Comparison of ENCODE assay signal across 7 mouse cellular contexts in the genomic region with DNA sequence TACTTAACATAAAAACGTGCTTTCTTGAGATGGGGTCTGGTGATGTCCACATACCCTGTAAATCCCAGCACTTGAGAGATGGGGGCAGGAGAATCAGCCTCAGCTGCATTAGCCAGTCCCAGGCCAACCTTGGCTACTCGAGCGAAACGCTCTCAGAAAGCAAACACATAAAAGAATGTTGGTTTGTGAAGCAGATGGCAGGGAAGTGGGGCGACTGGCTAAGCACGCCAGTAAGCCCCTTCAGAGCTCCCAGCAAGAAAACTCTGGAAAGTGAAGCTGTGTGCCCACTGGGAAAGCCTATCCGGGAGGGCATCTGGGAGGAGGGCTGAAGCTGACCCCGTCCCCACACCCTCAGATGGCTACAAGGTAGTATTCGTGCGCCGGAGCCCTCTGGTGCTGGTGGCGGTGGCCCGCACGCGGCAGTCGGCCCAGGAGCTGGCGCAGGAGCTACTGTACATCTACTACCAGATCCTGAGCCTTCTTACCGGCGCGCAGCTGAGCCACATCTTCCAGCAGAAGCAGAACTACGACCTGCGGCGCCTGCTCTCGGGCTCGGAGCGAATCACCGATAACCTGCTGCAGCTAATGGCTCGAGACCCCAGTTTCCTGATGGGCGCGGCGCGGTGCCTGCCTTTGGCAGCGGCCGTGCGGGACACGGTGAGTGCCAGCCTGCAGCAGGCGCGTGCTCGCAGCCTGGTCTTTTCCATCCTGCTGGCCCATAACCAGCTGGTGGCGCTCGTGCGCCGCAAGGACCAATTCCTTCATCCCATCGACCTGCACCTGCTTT. TPM values are rescaled to one million over a fixed set of nuclear protein-coding genes. Genes with fewer than 3 reads are reported as not detected.
DNase-seq lines count a peak whose midpoint lies in the region; ATAC-seq lines count a peak whose summit lies in the region.

No protein-coding gene starts in this region.

- H3K27ac ChIP-seq in forebrain, embryonic 11.5 days (ENCODE audit: low read depth, low read length), result no peak overlapping the region
- H3K27ac ChIP-seq in intestine, embryonic 14.5 days (ENCODE audit: low read depth), result no peak overlapping the region

- H3K4me1 ChIP-seq in forebrain, embryonic 11.5 days (replicated peaks; ENCODE audit: control insufficient read depth, insufficient read depth, low read length), result peaks cover 4% of the 10 kb centered on the region; the same call in 1 of the 2 replicates
- H3K4me1 ChIP-seq in intestine, embryonic 14.5 days (replicated peaks; ENCODE audit: control insufficient read depth, insufficient read depth, low read length), result peaks cover 6% of the 10 kb centered on the region

- H3K4me3 ChIP-seq in forebrain, embryonic 11.5 days (ENCODE audit: low read depth, low read length), result peak overlapping the region; percentile 29
- H3K4me3 ChIP-seq in intestine, embryonic 14.5 days (ENCODE audit: low read depth, low read length), result peak overlapping the region; percentile 27

- H3K27me3 ChIP-seq in forebrain, embryonic 11.5 days (ENCODE audit: control insufficient read depth, insufficient read depth, low read length), result peaks cover 18% of the 10 kb centered on the region
- H3K27me3 ChIP-seq in intestine, embryonic 14.5 days (replicated peaks; ENCODE audit: control insufficient read depth, insufficient read depth, low read length), result peaks cover 16% of the 10 kb centered on the region

- no peaks in the 10 kb centered on the region for H3K36me3 ChIP-seq in forebrain, embryonic 11.5 days (ENCODE audit: control insufficient read depth, insufficient read depth, low read length)
- H3K36me3 ChIP-seq in intestine, embryonic 14.5 days (ENCODE audit: control insufficient read depth, insufficient read depth, low read length), result peaks cover 17% of the 10 kb centered on the region

- peak; percentile 15 for DNase-seq in T-cell, adult 2 months (ENCODE audit: low spot score)
- DNase-seq in c-Kit-positive CD71-positive TER-119-negative erythroid progenitor cells, embryonic 14.5 days (ENCODE audit: low read depth), result peak; percentile 55
- DNase-seq in forebrain, embryonic 11.5 days (ENCODE audit: low spot score), result peak; percentile 90
- DNase-seq in intestine, embryonic 14.5 days (ENCODE audit: low spot score), result peak; percentile 91
- DNase-seq in left cerebral cortex, postnatal 10 days (ENCODE audit: extremely low spot score in 1 of 2, low spot score in 2 of 2), result peak; percentile 78 to 84
- peak; percentile 89 for DNase-seq in right cerebral cortex, postnatal 4 days

- 3% methylated on average over 44 of the region's 44 CpGs for WGBS in forebrain, embryonic 11.5 days
- WGBS in intestine, embryonic 14.5 days, result 11% methylated on average over 44 of the region's 44 CpGs

- intact Hi-C loops in left cerebral cortex, postnatal 10 days (cut with DNase I), result loop anchor here (1.0 to 5.0 kb wide), 3 partner anchors 61 to 166 kb away; partner anchors contain the start of gene Gmppb

- peak overlapping the region; percentile 69 for H3K4me2 ChIP-seq in forebrain, embryonic 11.5 days (ENCODE audit: low read depth, low read length, severe bottlenecking)
- H3K4me2 ChIP-seq in intestine, embryonic 14.5 days (ENCODE audit: low read length), result peak overlapping the region; percentile 55

- H3K9me3 ChIP-seq in forebrain, embryonic 11.5 days (ENCODE audit: control insufficient read depth, low read length), result no peaks in the 10 kb centered on the region
- H3K9me3 ChIP-seq in intestine, embryonic 14.5 days (ENCODE audit: control insufficient read depth, low read length), result no peaks in the 10 kb centered on the region

- peak; percentile 59 for ATAC-seq in forebrain, embryonic 11.5 days (replicated peaks; ENCODE audit: low FRiP score)
- ATAC-seq in intestine, embryonic 14.5 days (replicated peaks; ENCODE audit: low FRiP score, low TSS enrichment, low read depth), result peak; percentile 77
- ATAC-seq in megakaryocyte progenitor cell, adult 5-6 weeks (replicated peaks; ENCODE audit: poor library complexity), result peak; percentile 78

- H3K9ac ChIP-seq in forebrain, embryonic 11.5 days (ENCODE audit: low read length), result peak overlapping the region; percentile 57
- peak overlapping the region; percentile 22; the same call in 1 of the 2 replicates for H3K9ac ChIP-seq in intestine, embryonic 14.5 days (ENCODE audit: low read length)

RNA-seq across cellular contexts. Expression of gene Mst1r, which starts 5.6 kb away (rescaled TPM):
- polyA plus RNA-seq in forebrain, embryonic 11.5 days (2014; fragmentation: Nextera tagmentation; extraction: Ambion mirVana), result 0.36 and 0.43 TPM in 2 replicates
- 3.9 and 4.1 TPM in 2 replicates for polyA plus RNA-seq in intestine, embryonic 14.5 days (2014; fragmentation: Nextera tagmentation; extraction: Ambion mirVana)
- total RNA-seq in left cerebral cortex, postnatal 10 days (2021), result 1 to 10 TPM; 1.8 to 2.4 TPM
- total RNA-seq in megakaryocyte progenitor cell, adult 5-6 weeks (2015), result 0.22 TPM in 1 of 2 replicates, not detected in the other
- 0.07 TPM in 1 of 2 replicates, not detected in the other for total RNA-seq in megakaryocyte progenitor cell, adult 5-6 weeks (2017)

RNA-seq across cellular contexts. Expression of gene Mon1a, which starts 13.1 kb away (rescaled TPM):
- polyA plus RNA-seq in forebrain, embryonic 11.5 days (2014; fragmentation: Nextera tagmentation; extraction: Ambion mirVana), result 14.7 and 14.9 TPM in 2 replicates
- polyA plus RNA-seq in intestine, embryonic 14.5 days (2014; fragmentation: Nextera tagmentation; extraction: Ambion mirVana), result 17.2 and 21.7 TPM in 2 replicates
- total RNA-seq in left cerebral cortex, postnatal 10 days (2021), result 10 to 100 TPM; 14.0 to 15.0 TPM
- total RNA-seq in megakaryocyte progenitor cell, adult 5-6 weeks (2015), result 5.3 and 5.9 TPM in 2 replicates
- 16.6 and 18.4 TPM in 2 replicates for total RNA-seq in megakaryocyte progenitor cell, adult 5-6 weeks (2017)

RNA-seq across cellular contexts. Expression of gene Actl11, which starts 27.2 kb away (rescaled TPM):
- polyA plus RNA-seq in forebrain, embryonic 11.5 days (2014; fragmentation: Nextera tagmentation; extraction: Ambion mirVana), result not detected in 2 replicates
- polyA plus RNA-seq in intestine, embryonic 14.5 days (2014; fragmentation: Nextera tagmentation; extraction: Ambion mirVana), result not detected in 2 replicates
- total RNA-seq in left cerebral cortex, postnatal 10 days (2021), result not detected
- total RNA-seq in megakaryocyte progenitor cell, adult 5-6 weeks (2015), result 0.05 TPM in 1 of 2 replicates, not detected in the other
- total RNA-seq in megakaryocyte progenitor cell, adult 5-6 weeks (2017), result not detected in 2 replicates

RNA-seq across cellular contexts. Expression of gene Rbm6, which starts 28.0 kb away (rescaled TPM):
- polyA plus RNA-seq in forebrain, embryonic 11.5 days (2014; fragmentation: Nextera tagmentation; extraction: Ambion mirVana), result 112 and 119 TPM in 2 replicates
- 64.2 and 74.5 TPM in 2 replicates for polyA plus RNA-seq in intestine, embryonic 14.5 days (2014; fragmentation: Nextera tagmentation; extraction: Ambion mirVana)
- total RNA-seq in left cerebral cortex, postnatal 10 days (2021), result 10 to 100 TPM; 57.0 to 60.5 TPM
- total RNA-seq in megakaryocyte progenitor cell, adult 5-6 weeks (2015), result 74.5 and 80.7 TPM in 2 replicates
- 131 and 179 TPM in 2 replicates for total RNA-seq in megakaryocyte progenitor cell, adult 5-6 weeks (2017)

RNA-seq across cellular contexts. Expression of gene Camkv, which starts 34.4 kb away (rescaled TPM):
- 7.4 and 8.0 TPM in 2 replicates for polyA plus RNA-seq in forebrain, embryonic 11.5 days (2014; fragmentation: Nextera tagmentation; extraction: Ambion mirVana)
- polyA plus RNA-seq in intestine, embryonic 14.5 days (2014; fragmentation: Nextera tagmentation; extraction: Ambion mirVana), result 1.7 and 1.9 TPM in 2 replicates
- total RNA-seq in left cerebral cortex, postnatal 10 days (2021), result 100 to 1,000 TPM; 434 to 435 TPM
- total RNA-seq in megakaryocyte progenitor cell, adult 5-6 weeks (2015), result not detected in 2 replicates
- 0.20 TPM in 1 of 2 replicates, not detected in the other for total RNA-seq in megakaryocyte progenitor cell, adult 5-6 weeks (2017)

Comparison
In these comparisons a context has a peak if more than half of its experiments do, and no peak if none do; other contexts are left out.
1. DNase-seq: peak in every context shown above with its lines; median percentile 91 in intestine, embryonic 14.5 days; 90 in forebrain, embryonic 11.5 days; 89 in right cerebral cortex, postnatal 4 days; 81 in left cerebral cortex, postnatal 10 days; 55 in c-Kit-positive CD71-positive TER-119-negative erythroid progenitor cells, embryonic 14.5 days; 15 in T-cell, adult 2 months.